Mouse (Mus musculus) megakaryocyte, adult 5-6 weeks (primary cell): Measurements from ENCODE around the gene Nos1. TPM values are rescaled to one million over a fixed set of nuclear protein-coding genes. Genes with fewer than 3 reads are reported as not detected.
"Not testable (repeated sequence)": the region's sequence is repeated elsewhere in the genome, so short reads cannot be mapped to it uniquely, and the experiment has no call there.

Experiments
- ATAC-seq: 2 replicates; pipeline ENCODE4 v1.8.0; 2016; ENCODE audit warnings: mild to moderate bottlenecking, inconsistent platforms; ENCODE audit not compliant: poor library complexity, severe bottlenecking
- total RNA-seq, 2 experiments: library from RNA; stranded (forward) in 1 of 2; stranded (reverse) in 1 of 2; fragments of 153-499, 151-499 nt in 1 of 2; fragments of 221-1000, 200-1000 nt in 1 of 2; gene quantifications; 2 replicates each; pipeline versions ENCODE4 v1.2.3 to v1.2.4; 2015 to 2017

Nos1 gene
- total RNA-seq, 2 experiments from 2014 or later = not detected

GRCm38 (mm10) chr5:117837731-117838130 is 56.9 kb downstream of the Nos1 start:
- ATAC-seq = no peak

- no peak for ATAC-seq
Measured at GRCm38 (mm10) chr5:117839501-117839900, 58.7 kb downstream of the Nos1 start.

DNA sequence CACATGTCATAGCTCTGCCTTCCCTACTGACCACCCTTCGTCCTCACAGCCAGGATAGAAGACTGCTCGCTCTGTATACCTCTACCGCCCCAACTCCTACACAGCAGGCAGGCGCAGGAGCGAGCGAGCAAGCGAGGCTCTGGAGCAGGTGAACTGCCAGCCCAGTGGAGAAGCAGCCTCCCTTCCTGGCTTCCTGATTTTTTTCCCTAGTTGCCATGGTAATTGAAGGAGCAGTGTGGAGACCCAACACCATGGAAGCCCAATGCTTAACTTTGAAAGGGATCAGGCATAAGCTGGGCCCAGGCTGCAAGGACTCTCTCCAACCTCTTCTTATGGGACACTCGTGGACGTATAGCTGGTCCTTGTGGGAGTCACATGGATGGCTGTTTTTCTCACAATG is 59.4 kb downstream of the Nos1 start:
- no peak for ATAC-seq

DNA sequence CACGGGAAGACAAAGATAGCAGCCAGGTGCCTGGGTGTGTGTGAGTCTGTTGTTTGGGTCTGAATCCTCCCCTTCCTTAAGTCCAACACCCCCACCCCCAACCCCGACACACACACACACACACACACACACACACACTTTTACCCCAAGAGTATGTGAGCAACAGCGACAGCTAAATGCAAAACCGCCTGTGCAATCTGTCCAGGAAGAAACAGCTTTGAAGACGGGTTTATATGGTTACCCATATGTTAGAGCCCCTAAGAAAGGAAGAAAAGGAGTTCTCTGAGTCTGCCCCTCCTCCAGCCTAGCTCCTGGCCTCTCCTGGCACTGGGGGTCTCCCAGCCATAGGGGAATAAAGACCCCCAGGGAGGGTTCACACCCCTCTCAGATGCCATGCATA is 60.2 kb downstream of the Nos1 start:
- no peak for ATAC-seq

GRCm38 (mm10) chr5:117841651-117842347 is 61.0 kb downstream of the Nos1 start:
- no peak for ATAC-seq

DNA sequence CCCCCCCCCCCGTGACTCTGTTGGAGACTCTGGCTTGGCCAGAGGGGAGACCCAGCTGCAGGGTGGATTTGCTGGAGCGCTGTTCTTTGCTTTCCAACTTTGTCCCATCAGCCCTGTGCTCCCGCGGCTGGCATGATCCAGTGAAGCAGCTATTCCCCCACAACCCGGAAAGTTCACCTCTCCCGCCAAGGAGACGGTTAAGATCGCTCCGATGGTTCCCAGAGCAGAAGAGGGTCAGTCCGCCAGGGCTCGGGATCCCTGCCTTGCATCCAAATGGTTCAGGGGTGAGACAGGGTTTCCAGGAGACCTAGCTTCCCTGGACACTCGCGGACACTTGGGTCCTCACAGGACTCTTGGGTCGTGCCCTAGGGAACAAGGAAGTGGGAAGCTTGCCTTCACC is 61.9 kb downstream of the Nos1 start:
- no peak for ATAC-seq

DNA sequence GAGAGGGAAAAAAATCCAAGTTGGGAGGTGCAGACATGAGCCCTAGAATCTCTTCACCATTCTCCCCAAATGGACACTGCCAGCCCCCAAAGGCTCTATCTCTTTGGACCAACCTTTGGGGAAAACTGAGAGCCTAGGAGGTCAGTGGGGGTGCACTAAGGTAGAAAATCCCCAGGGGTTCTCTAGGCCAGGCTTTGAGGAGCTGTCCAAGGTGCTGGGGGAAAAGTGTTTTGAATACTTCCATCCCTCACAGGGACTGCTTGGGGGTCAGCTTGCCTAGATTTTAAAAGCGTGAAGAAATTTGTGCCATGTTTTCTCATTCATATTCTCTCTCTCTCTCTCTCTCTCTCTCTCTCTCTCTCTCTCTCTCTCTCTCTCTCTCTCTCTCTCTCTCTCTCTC is 63.8 kb downstream of the Nos1 start:
- no peak for ATAC-seq

- ATAC-seq = no peak
Measured at GRCm38 (mm10) chr5:117850474-117850873, 69.6 kb downstream of the Nos1 start.

DNA sequence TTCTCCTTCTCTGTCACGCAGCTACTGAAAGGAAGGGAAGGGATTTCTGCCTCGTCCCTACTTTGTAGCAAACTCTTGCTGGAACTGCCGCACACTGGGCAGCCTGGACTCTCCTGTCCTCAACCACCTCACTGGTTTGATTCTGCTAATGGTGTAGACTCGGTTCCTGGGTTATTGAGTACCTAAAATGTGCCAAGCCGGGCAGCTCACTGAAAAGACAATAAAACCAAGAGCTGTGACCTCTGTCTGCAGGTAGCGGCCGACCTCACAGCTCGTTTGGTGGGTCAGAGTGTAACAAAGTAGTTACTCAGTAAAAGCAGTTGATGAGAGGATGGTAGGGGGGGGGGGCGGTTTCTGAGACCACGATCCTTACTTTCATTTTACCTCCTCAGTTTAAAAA is 72.9 kb downstream of the Nos1 start:
- ATAC-seq = no peak

- ATAC-seq = no peak
Measured at GRCm38 (mm10) chr5:117864588-117865300, 83.9 kb downstream of the Nos1 start.

- ATAC-seq = no peak
Measured at GRCm38 (mm10) chr5:117865876-117866275, 85.0 kb downstream of the Nos1 start.

GRCm38 (mm10) chr5:117871614-117872013 is 90.8 kb downstream of the Nos1 start:
- ATAC-seq = no peak

- ATAC-seq = no peak
Measured at GRCm38 (mm10) chr5:117873807-117874206, 93.0 kb downstream of the Nos1 start.

DNA sequence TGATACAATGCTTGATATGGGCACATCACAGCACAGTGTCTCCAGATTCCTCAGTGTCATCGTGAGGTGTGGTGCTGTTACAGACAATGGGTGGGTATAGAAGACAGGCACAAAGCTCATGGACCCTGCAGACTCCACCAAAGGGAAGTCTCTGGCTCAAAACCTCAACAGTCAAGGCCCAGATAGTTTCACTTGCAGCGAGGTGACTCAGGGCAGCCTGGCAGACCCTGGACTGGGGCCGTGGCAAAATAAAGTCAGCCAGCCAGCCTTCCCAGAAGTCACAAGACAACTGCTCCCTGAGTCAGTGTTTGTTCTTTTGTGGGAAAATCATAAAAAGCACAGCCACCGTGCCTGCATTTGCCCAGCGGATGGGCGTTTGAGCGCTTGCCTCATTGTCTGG is 93.4 kb downstream of the Nos1 start:
- no peak for ATAC-seq

GRCm38 (mm10) chr5:117879136-117879535 is 98.3 kb downstream of the Nos1 start:
- no peak for ATAC-seq

- ATAC-seq = no peak
Measured at GRCm38 (mm10) chr5:117880916-117881555, 100.2 kb downstream of the Nos1 start.

DNA sequence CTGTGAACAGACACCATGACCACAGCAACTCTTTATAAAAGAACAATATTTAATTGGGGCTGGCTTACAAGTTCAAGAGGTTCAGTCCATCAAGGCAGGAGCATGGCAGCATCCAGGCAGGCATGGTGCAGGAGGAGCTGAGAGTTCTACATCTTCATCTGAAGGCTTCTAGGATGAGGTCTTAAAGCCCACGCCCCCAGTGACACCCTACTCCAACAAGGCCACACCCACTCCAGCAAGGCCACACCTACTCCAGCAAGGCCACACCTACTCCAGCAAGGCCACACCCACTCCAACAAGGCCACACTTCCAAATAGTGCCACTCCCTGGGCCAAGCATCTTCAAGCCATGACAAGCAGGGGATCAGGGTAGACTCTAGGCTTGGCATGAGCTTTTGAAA is 101.6 kb downstream of the Nos1 start:
- not testable (repeated sequence) for ATAC-seq

DNA sequence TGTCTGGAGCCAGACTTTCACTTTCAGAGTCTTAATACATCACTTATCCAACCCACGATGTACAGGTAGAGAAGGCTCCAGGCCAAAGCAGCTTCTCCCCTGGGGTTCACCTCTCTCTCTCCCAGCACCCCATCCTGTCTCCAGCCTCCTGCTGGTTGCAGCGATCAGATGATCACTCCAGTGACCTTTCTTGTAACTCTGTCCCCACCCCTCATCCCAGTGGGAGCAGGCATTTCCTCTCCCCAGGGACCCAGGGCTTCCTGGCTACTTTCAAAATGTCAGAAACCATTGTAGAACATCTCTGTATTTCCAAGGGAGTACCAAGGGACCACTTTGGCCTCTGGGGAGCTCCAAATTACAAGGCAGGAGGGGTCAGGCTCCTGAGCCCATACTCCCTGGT is 104.2 kb downstream of the Nos1 start:
- ATAC-seq = no peak

GRCm38 (mm10) chr5:117888126-117888525 is 107.3 kb downstream of the Nos1 start:
- ATAC-seq = no peak

DNA sequence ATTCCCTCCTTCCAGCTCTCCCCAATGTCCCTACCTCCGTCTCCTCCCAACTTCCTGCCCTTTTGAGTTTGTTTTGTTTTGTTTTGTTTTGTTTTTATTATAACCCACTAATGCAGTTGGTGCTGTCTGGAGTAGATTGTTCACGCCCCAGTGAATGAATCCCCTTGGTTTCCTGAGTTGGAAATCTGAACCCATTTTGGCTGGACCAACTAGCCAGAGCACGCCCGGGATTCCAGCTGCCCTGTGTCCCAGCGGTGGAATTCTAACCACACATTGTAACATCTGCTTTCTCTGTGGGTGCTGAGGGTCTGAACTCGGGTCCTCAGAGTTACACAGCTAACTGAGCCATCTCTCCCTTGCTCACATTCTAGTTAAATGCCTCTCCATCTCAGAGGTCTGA is 108.1 kb downstream of the Nos1 start:
- ATAC-seq = no peak

- ATAC-seq = no peak
Measured at GRCm38 (mm10) chr5:117889571-117889970, 108.7 kb downstream of the Nos1 start.

GRCm38 (mm10) chr5:117890871-117891270 is 110.0 kb downstream of the Nos1 start:
- ATAC-seq = no peak
